Mouse (Mus musculus) gastrocnemius, postnatal 14 days (tissue): ENCODE data around the gene Grwd1. TPM values are rescaled to one million over a fixed set of nuclear protein-coding genes. Genes with fewer than 3 reads are reported as not detected.

Experiments used
- DNase-seq: peaks from one replicate; pipeline ENCODE4 v3.0.0; 2021; ENCODE audit warnings: mixed read lengths
- intact Hi-C: fragments of 180-260 bp; cut with DNase I; formaldehyde crosslinking; loops from one replicate; pipeline ENCODE4 v1.15.1; 2025; ENCODE audit warnings: low total_unique reads
- total RNA-seq, 2 experiments: library from RNA; stranded (reverse); gene quantifications; 2 replicates each; pipeline ENCODE4 v1.2.3; 2021

Grwd1 gene
- total RNA-seq, 2 experiments from 2014 or later = 10.5 to 16.5 TPM

GRCm38 (mm10) chr7:45784524-45785372 lies 46.0 kb downstream of the Grwd1 start, which contains the start of gene Sult2b1:
Gene Sult2b1, minus strand, starts transcription at chr7:45784669.
- DNase-seq = peak; percentile 39
- intact Hi-C loops = no loop called here

- peak; percentile 43 for DNase-seq
These were observed 47.1 kb downstream of the Grwd1 start, which contains the start of gene Lmtk3 for GRCm38 (mm10) chr7:45783511-45784091. Gene Lmtk3, plus strand, starts transcription at chr7:45783738.

GRCm38 (mm10) chr7:45782271-45782670 lies 48.5 kb downstream of the Grwd1 start:
- intact Hi-C loops = no loop called here
- DNase-seq = no peak

More at GRCm38 (mm10) chr7:45783511-45784091, 47.1 kb downstream of the Grwd1 start, which contains the start of gene Lmtk3:
- intact Hi-C loops = no loop called here

- intact Hi-C loops = no loop called here
- DNase-seq = no peak
These were observed 51.6 kb downstream of the Grwd1 start for GRCm38 (mm10) chr7:45779081-45779641.

- DNase-seq = no peak
- intact Hi-C loops = no loop called here
These were observed 55.5 kb downstream of the Grwd1 start for GRCm38 (mm10) chr7:45775237-45775636.

Other genes with a start within 250 kb of the Grwd1 start
- not detected for gene Fgf21, start 215.5 kb downstream of the Grwd1 start, total RNA-seq
- under 1 TPM in 1 of 2 experiments, not detected in 1; 0.11 TPM for gene Fut1, start 213.7 kb downstream of the Grwd1 start, total RNA-seq
- gene Izumo1, start 209.1 kb downstream of the Grwd1 start, total RNA-seq = under 1 TPM; 0.12 to 0.18 TPM
- gene Rasip1, start 203.5 kb downstream of the Grwd1 start, total RNA-seq = 10 to 100 TPM; 14.1 to 16.1 TPM
- gene Mamstr, start 191.0 kb downstream of the Grwd1 start, total RNA-seq = 10 to 100 TPM; 60.3 to 85.3 TPM
- gene Fut2, start 164.6 kb downstream of the Grwd1 start, total RNA-seq = under 1 TPM; 0.58 to 0.66 TPM
- under 1 TPM; 0.51 to 0.62 TPM for gene Ntn5, start 146.9 kb downstream of the Grwd1 start, total RNA-seq
- gene Sec1, start 136.5 kb downstream of the Grwd1 start, total RNA-seq = under 1 TPM; 0.18 to 0.31 TPM
- gene Car11, start 131.1 kb downstream of the Grwd1 start, total RNA-seq = 1 to 10 TPM; 4.5 to 4.6 TPM
- 10 to 100 TPM; 20.6 to 32.8 TPM for gene Dbp, start 125.9 kb downstream of the Grwd1 start, total RNA-seq
- gene Rpl18, start 115.5 kb downstream of the Grwd1 start, total RNA-seq = 100 to 1,000 TPM; 607 to 662 TPM
- gene Sphk2, start 112.9 kb downstream of the Grwd1 start, total RNA-seq = 10 to 100 TPM; 12.0 to 13.2 TPM
- gene Fam83e, start 109.7 kb downstream of the Grwd1 start, total RNA-seq = under 1 TPM; 0.16 TPM
- gene Spaca4, start 105.1 kb downstream of the Grwd1 start, total RNA-seq = not detected
- under 1 TPM; 0.11 to 0.39 TPM for gene Lmtk3, start 47.2 kb downstream of the Grwd1 start, total RNA-seq
- not detected for gene Sult2b1, start 46.3 kb downstream of the Grwd1 start, total RNA-seq
- gene Cyth2, start 16.4 kb downstream of the Grwd1 start, total RNA-seq = 10 to 100 TPM; 34.6 to 35.8 TPM
- gene Kcnj14, start 6.2 kb downstream of the Grwd1 start, total RNA-seq = under 1 TPM; 0.16 to 0.18 TPM
- 10 to 100 TPM; 64.2 to 68.5 TPM for gene Kdelr1, start 41.8 kb upstream of the Grwd1 start, total RNA-seq
- gene Grin2d, start 47.4 kb upstream of the Grwd1 start, total RNA-seq = under 1 TPM; 0.44 to 0.64 TPM
- under 1 TPM in 1 of 2 experiments, not detected in 1; 0.24 TPM for gene Syngr4, start 65.8 kb upstream of the Grwd1 start, total RNA-seq
- 10 to 100 TPM; 49.2 to 61.0 TPM for gene Tmem143, start 66.0 kb upstream of the Grwd1 start, total RNA-seq
- gene Emp3, start 90.5 kb upstream of the Grwd1 start, total RNA-seq = 10 to 100 TPM; 21.5 to 31.1 TPM
- gene Ccdc114, start 93.1 kb upstream of the Grwd1 start, total RNA-seq = under 1 TPM; 0.39 to 0.78 TPM
- under 1 TPM; 0.07 to 0.21 TPM for gene Abcc6, start 199.4 kb upstream of the Grwd1 start, total RNA-seq
- gene Nomo1, start 202.8 kb upstream of the Grwd1 start, total RNA-seq = 10 to 100 TPM; 40.3 to 42.2 TPM